Mouse (Mus musculus): ENCODE data around the gene Hist2h2bb. TPM values are rescaled to one million over a fixed set of nuclear protein-coding genes. Genes with fewer than 3 reads are reported as not detected.
"Not testable (repeated sequence)": the region's sequence is repeated elsewhere in the genome, so short reads cannot be mapped to it uniquely, and the experiment has no call there.

Hist2h2bb gene
- polyA plus RNA-seq, 2 experiments = 16.9 to 24.5 TPM

DNA sequence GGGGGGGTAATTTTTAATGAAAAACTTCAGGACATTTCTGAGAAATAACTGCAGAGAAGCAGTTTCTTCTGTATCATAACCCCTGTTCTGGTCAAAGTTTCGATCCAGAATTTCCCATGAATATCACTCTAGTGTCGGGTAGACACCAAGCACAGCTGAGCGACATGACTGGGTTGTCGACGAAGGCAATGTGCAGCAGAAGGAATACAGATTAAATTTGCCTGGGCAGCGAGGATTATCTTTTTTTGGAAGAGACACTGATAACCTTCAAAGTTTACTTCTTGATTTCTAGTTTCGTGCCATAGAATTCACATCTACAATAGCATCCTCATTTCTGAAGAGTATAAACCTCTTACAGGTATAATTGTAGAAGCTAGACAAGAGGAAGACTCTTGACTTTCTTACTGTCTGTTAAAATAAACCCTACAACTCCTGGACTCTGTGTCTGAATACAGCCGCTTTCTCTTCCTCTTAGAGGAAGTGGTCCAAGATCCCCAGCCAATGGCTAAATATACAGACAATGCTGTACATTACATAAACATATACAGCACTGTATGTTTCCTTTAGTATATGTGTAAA is 3.3 kb upstream of the Hist2h2bb start:
- H3K36me3 ChIP-seq (replicated peaks; ENCODE audit: control insufficient read depth, insufficient read depth, low read depth) = no peaks in the 10 kb centered on the region
- DNase-seq (ENCODE audit: low read depth in 3 of 3, low spot score in 3 of 3) = no peak
- peaks cover 36 to 44% of the 10 kb centered on the region in 2 experiments for H3K4me1 ChIP-seq (replicated peaks; ENCODE audit: control insufficient read depth in 2 of 2, insufficient read depth in 2 of 2, low read length in 1 of 2)
- H3K4me2 ChIP-seq (ENCODE audit: low read depth) = peak overlapping the region; percentile 31
- H3K27ac ChIP-seq = peak overlapping the region; percentile 97
- H3K4me3 ChIP-seq (ENCODE audit: insufficient read depth in 1 of 2, low read depth in 2 of 2, low read length in 2 of 2) = no peak overlapping the region
- TF ChIP-seq EP300 (IDR thresholded peaks at IDR 0.05; ENCODE audit: low read depth) = 0 out of 2 replicates have a peak, but pooled peaks have one; percentile 32
- no peak for TF ChIP-seq CTCF (IDR thresholded peaks at IDR 0.05; ENCODE audit: low read depth)
- 41% methylated on average over 8 of the region's 8 CpGs for WGBS (ENCODE audit: insufficient replicate concordance)
- ATAC-seq (ENCODE audit: insufficient read depth) = no peak
- peak overlapping the region; percentile 49 for H3K9ac ChIP-seq (replicated peaks)
- no peaks in the 10 kb centered on the region for H3K9me3 ChIP-seq (ENCODE audit: control insufficient read depth, low read length)
- no peaks in the 10 kb centered on the region for H3K27me3 ChIP-seq (ENCODE audit: control insufficient read depth, insufficient read depth, low read length)

DNA sequence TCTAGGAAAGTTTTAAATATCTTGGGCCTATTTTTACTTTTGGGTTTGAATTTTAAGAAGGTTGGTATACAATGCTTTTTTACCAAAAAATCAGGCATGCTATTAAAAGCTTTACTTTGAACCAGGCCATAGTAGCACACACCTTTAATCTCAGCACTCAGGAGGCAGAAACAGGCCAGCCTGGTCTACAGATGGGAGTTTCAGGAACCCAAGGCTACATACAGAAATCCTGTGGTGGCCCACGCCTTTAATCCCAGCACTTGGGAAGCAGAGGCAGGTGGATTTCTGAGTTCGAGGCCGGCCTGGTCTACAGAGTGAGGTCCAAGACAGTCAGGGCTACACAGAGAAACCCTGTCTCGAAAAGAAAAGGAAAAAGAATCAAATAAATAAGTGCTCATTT is 2.0 kb upstream of the Hist2h2bb start:
- Histone ChIP-seq H3K9me3 (ENCODE audit: control insufficient read depth, low read length) (no peaks in the 10 kb centered on the region), H3K9ac (replicated peaks) (peak overlapping the region; percentile 83), H3K36me3 (replicated peaks; ENCODE audit: control insufficient read depth, insufficient read depth, low read depth) (no peaks in the 10 kb centered on the region), H3K4me1 (replicated peaks; ENCODE audit: control insufficient read depth in 2 of 2, insufficient read depth in 2 of 2, low read length in 1 of 2) (peaks cover 29 to 35% of the 10 kb centered on the region in 2 experiments), H3K27ac (peak overlapping the region; percentile 97), H3K4me2 (ENCODE audit: low read depth) (peak overlapping the region; percentile 80), H3K4me3 (ENCODE audit: insufficient read depth in 1 of 2, low read depth in 2 of 2, low read length in 2 of 2) (peak overlapping the region in 1 of 2 experiments; percentile 54; a peak in 2 of 4 replicates), H3K27me3 (ENCODE audit: control insufficient read depth, insufficient read depth, low read length) (no peaks in the 10 kb centered on the region)
- ATAC-seq (ENCODE audit: insufficient read depth) (no peak), DNase-seq (ENCODE audit: low read depth in 3 of 3, low spot score in 3 of 3) (no peak)
- WGBS (ENCODE audit: insufficient replicate concordance) = 59% methylated on average over 4 of the region's 4 CpGs
- TF ChIP-seq CTCF (IDR thresholded peaks at IDR 0.05; ENCODE audit: low read depth) (no peak), EP300 (IDR thresholded peaks at IDR 0.05; ENCODE audit: low read depth) (no peak)

DNA sequence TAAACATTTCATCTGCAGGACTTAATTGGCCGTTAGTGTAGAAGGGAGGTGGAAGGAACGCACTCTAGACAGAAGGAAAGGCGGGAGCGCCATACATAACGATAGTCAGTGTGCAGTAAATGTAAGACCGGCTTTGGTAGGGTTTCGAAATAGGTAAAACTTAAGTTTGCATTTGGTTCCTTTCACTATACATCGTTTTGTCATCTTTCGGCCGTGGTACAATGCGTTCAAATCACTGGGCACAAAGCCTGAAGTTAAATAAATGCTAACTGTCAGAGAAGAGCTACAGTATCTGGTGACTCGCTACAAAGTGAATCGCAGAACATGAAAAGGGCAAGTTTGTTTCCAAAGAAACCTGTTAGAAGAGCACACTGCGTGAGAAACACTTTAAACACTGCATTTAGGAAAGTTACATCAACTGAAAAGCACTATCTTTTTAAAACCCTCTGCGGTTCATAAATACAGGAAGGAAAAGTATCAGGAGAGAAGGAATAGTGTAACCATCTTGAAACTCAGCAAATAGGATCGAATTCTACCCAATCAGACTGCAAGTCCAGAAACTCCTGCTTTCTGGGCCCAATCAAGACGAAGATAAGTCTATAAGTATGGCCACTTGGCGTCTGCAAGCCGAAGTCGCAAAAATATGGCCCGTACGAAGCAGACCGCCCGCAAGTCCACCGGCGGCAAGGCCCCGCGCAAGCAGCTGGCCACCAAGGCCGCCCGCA is 1.3 kb upstream of the Hist2h2bb start, which contains the start of gene Hist2h3b:
Gene Hist2h3b, plus strand, starts transcription at position 604 of the 725 bp plus-strand sequence.
- Histone ChIP-seq H3K27ac (peak within 1 kb of the TSS; percentile 97), H3K4me2 (ENCODE audit: low read depth) (peak within 1 kb of the TSS; percentile 82), H3K4me3 (ENCODE audit: insufficient read depth in 1 of 2, low read depth in 2 of 2, low read length in 2 of 2) (peak within 1 kb of the TSS; percentile 63), H3K4me1 (replicated peaks; ENCODE audit: control insufficient read depth in 2 of 2, insufficient read depth in 2 of 2, low read length in 1 of 2) (peaks cover 29 to 35% of the 10 kb centered on the region in 2 experiments), H3K9ac (replicated peaks) (peak within 1 kb of the TSS; percentile 97), H3K27me3 (ENCODE audit: control insufficient read depth, insufficient read depth, low read length) (no peaks in the 10 kb centered on the region), H3K9me3 (ENCODE audit: control insufficient read depth, low read length) (no peaks in the 10 kb centered on the region), H3K36me3 (replicated peaks; ENCODE audit: control insufficient read depth, insufficient read depth, low read depth) (no peaks in the 10 kb centered on the region)
- WGBS (ENCODE audit: insufficient replicate concordance) = 22% methylated on average over 29 of the region's 30 CpGs
- peak; percentile 45 for ATAC-seq (ENCODE audit: insufficient read depth)
- peak; percentile 80 to 85 (median 82) for DNase-seq (ENCODE audit: low read depth in 3 of 3, low spot score in 3 of 3)
- no peak for TF ChIP-seq CTCF (IDR thresholded peaks at IDR 0.05; ENCODE audit: low read depth)
- TF ChIP-seq EP300 (IDR thresholded peaks at IDR 0.05; ENCODE audit: low read depth) = peak; percentile 64

DNA sequence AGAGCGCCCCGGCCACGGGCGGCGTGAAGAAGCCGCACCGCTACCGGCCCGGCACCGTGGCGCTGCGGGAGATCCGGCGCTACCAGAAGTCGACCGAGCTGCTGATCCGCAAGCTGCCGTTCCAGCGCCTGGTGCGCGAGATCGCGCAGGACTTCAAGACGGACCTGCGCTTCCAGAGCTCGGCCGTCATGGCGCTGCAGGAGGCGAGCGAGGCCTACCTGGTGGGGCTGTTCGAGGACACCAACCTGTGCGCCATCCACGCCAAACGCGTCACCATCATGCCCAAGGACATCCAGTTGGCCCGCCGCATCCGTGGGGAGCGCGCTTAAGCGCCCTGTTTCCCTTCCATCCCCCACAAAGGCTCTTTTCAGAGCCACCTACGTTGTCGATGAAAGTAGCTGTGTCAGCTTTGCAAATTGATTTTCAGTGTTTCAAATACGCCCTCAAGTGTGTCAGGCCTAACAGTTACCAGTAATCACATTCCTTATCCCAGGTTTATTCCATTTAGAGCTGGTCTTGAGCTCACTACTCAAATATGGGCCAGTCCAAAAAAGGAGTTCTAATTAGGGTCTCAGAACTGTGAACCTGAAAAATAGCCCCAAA is 675 bp upstream of the Hist2h2bb start:
- H3K9ac ChIP-seq (replicated peaks) = peak overlapping the region; percentile 97
- peak overlapping the region; percentile 63 for H3K4me3 ChIP-seq (ENCODE audit: insufficient read depth in 1 of 2, low read depth in 2 of 2, low read length in 2 of 2)
- ATAC-seq (ENCODE audit: insufficient read depth) = peak; percentile 53
- not testable (repeated sequence) for DNase-seq (ENCODE audit: low read depth in 3 of 3, low spot score in 3 of 3); H3K36me3 ChIP-seq (replicated peaks; ENCODE audit: control insufficient read depth, insufficient read depth, low read depth); H3K27me3 ChIP-seq (ENCODE audit: control insufficient read depth, insufficient read depth, low read length); H3K9me3 ChIP-seq (ENCODE audit: control insufficient read depth, low read length)
- peaks cover 32 to 38% of the 10 kb centered on the region in 2 experiments for H3K4me1 ChIP-seq (replicated peaks; ENCODE audit: control insufficient read depth in 2 of 2, insufficient read depth in 2 of 2, low read length in 1 of 2)
- peak; percentile 17; the same call in 1 of the 2 replicates for TF ChIP-seq EP300 (IDR thresholded peaks at IDR 0.05; ENCODE audit: low read depth)
- H3K27ac ChIP-seq = peak overlapping the region; percentile 97
- WGBS (ENCODE audit: insufficient replicate concordance) = under 1% methylated on average over 10 of the region's 44 CpGs
- H3K4me2 ChIP-seq (ENCODE audit: low read depth) = peak overlapping the region; percentile 82
